ENCODE assay signal across 11 mouse cellular contexts in the genomic region with DNA sequence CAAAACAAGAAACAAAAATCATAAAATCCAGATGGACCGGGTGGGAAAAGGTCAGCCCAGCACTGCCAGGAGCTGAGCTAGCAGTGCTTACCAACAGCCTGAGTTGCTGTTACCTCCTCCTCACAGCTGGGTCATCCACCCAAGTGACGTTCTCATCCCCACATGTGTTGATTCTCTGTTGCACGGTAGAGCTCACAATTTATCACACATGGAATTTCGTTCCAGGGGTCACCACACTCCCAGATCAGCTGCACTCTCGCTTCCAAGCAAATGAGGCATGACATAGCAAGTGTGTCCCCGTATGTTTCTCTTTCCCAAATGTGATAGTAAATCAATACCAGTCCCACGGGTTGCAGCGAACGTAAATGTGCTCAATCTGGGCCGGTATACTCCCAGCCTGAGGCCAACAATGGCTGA.
A peak's percentile ranks its signal among the peaks of the same experiment; 100 is the strongest.
DNase-seq lines count a peak whose midpoint lies in the region; ATAC-seq lines count a peak whose summit lies in the region.
"Had no signal": no experiment of that assay in that cellular context is flagged by ENCODE, and none has a peak within 500 bp of the region (broad histone marks: within the 10 kb centered on the region; RNA-seq: fewer than 3 reads in every experiment).

No protein-coding gene starts in this region.

- H3K9me3 ChIP-seq in kidney, embryonic 15.5 days (replicated peaks) = no peaks in the 10 kb centered on the region
- H3K9me3 ChIP-seq in hindbrain, embryonic 12.5 days (replicated peaks) = no peaks in the 10 kb centered on the region
- no peaks in the 10 kb centered on the region for H3K9me3 ChIP-seq in neural tube, embryonic 13.5 days
- H3K9me3 ChIP-seq: forebrain, embryonic 13.5 days; stomach, embryonic 15.5 days had no signal

- WGBS in kidney, embryonic 15.5 days = 11% methylated on average over 10 of the region's 10 CpGs
- WGBS in hindbrain, embryonic 12.5 days = 41% methylated on average over 10 of the region's 10 CpGs
- 14% methylated on average over 10 of the region's 10 CpGs for WGBS in neural tube, embryonic 13.5 days

- DNase-seq in kidney, postnatal 36 days = no peak
- DNase-seq in embryo, embryonic 11 days = peak; percentile 66
- DNase-seq in B cell, adult 2 months = no peak
- no peak for DNase-seq in layer of hippocampus, adult 8-10 months (ENCODE audit: low spot score in 2 of 2)
- no peak for DNase-seq in cerebellum, postnatal 36 days

- H3K27me3 ChIP-seq in kidney, embryonic 15.5 days = no peaks in the 10 kb centered on the region
- no peaks in the 10 kb centered on the region for H3K27me3 ChIP-seq in hindbrain, embryonic 12.5 days
- no peaks in the 10 kb centered on the region for H3K27me3 ChIP-seq in neural tube, embryonic 13.5 days
- H3K27me3 ChIP-seq: forebrain, embryonic 13.5 days; stomach, embryonic 15.5 days had no signal

- no peak overlapping the region for H3K4me3 ChIP-seq in kidney, embryonic 15.5 days (replicated peaks)
- no peak overlapping the region for H3K4me3 ChIP-seq in hindbrain, embryonic 12.5 days
- no peak overlapping the region for H3K4me3 ChIP-seq in neural tube, embryonic 13.5 days
- H3K4me3 ChIP-seq: forebrain, embryonic 13.5 days; myocyte; stomach, embryonic 15.5 days had no signal

- peaks cover 11% of the 10 kb centered on the region for H3K4me1 ChIP-seq in kidney, embryonic 15.5 days
- H3K4me1 ChIP-seq in hindbrain, embryonic 12.5 days = peaks cover 5% of the 10 kb centered on the region; the same call in 1 of the 2 replicates
- H3K4me1 ChIP-seq in neural tube, embryonic 13.5 days (replicated peaks) = peaks cover 28% of the 10 kb centered on the region
- H3K4me1 ChIP-seq: stomach, embryonic 15.5 days had no signal

- ATAC-seq in kidney, embryonic 15.5 days (replicated peaks; ENCODE audit: low FRiP score) = peak; percentile 88
- ATAC-seq in hindbrain, embryonic 12.5 days (ENCODE audit: low FRiP score) = peak; percentile 63
- peak; percentile 88 for ATAC-seq in neural tube, embryonic 13.5 days (ENCODE audit: low read depth)
- ATAC-seq: forebrain, embryonic 13.5 days had no signal

- H3K4me2 ChIP-seq in kidney, embryonic 15.5 days = 0 out of 2 replicates have a peak overlapping the region, but pooled peaks have one; percentile 20
- no peak overlapping the region for H3K4me2 ChIP-seq in hindbrain, embryonic 12.5 days (replicated peaks)
- H3K4me2 ChIP-seq in neural tube, embryonic 13.5 days = no peak overlapping the region
- H3K4me2 ChIP-seq: forebrain, embryonic 13.5 days; stomach, embryonic 15.5 days had no signal

- no peak overlapping the region for H3K9ac ChIP-seq in kidney, embryonic 15.5 days
- no peak overlapping the region for H3K9ac ChIP-seq in hindbrain, embryonic 12.5 days
- no peak overlapping the region for H3K9ac ChIP-seq in neural tube, embryonic 13.5 days
- H3K9ac ChIP-seq: forebrain, embryonic 13.5 days; stomach, embryonic 15.5 days had no signal

- H3K36me3 ChIP-seq in kidney, embryonic 15.5 days = no peaks in the 10 kb centered on the region
- H3K36me3 ChIP-seq in hindbrain, embryonic 12.5 days = no peaks in the 10 kb centered on the region
- no peaks in the 10 kb centered on the region for H3K36me3 ChIP-seq in neural tube, embryonic 13.5 days
- H3K36me3 ChIP-seq: stomach, embryonic 15.5 days had no signal

- no peak overlapping the region for H3K27ac ChIP-seq in kidney, embryonic 15.5 days
- no peak overlapping the region for H3K27ac ChIP-seq in hindbrain, embryonic 12.5 days
- H3K27ac ChIP-seq in neural tube, embryonic 13.5 days (replicated peaks) = peak overlapping the region; percentile 52
- H3K27ac ChIP-seq: forebrain, embryonic 13.5 days; stomach, embryonic 15.5 days had no signal
